Mouse (Mus musculus): Measurements from ENCODE around the gene Tex30.

The Tex30 gene

DNA sequence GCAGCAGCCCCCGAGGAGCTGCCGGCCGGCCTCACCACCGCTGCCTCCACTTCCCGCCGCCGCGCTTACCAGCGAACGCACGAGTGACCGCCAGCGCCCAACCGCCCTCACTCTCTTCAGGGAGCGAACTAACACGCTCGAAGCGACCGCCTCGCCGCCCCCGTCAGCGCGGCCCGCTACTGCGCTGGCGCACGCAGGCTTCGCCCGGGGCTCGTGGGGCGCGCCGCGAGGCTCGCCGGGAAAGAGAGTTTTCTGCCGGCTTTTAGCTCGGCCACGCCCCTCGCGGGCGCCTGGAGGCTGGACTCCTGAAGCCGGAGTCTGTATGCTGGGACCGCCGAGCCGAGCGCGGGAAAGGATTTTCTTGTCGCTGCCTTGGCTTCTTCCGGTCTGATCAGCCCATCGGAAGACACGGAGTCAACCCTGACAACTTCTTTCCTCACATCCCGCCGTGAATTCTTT lies at the start of gene Tex30:
TSS of gene Tex30 (minus strand) at position 183 of the 459 bp plus-strand sequence.
- in situ Hi-C loops (cut with MboI, MseI): loop anchor here in 1 of 2 experiments (25.0 kb wide), 1 partner anchor 1240 kb away; the partner anchor contains the start of gene Mrps9

DNA sequence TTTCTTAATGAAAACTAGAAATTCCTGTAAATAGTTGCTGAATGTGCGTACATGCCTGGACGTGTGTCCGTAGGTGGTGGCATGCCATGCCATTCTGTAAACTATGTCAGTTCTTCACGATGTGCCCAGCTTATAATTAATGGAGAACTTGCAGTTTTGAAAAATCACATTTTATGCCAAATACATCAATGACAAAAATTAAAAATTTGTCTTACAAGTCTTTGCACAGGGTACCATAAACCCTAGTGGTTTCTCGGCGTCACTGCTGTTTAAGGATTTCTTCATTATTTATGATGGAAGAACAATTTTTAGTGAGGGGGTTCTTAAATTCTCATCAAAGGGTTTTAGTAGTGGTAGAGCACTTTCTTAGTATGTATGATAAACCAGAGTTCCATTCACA lies 46.5 kb upstream of the Tex30 start:
- in situ Hi-C loops (cut with MboI, MseI): no loop called here

DNA sequence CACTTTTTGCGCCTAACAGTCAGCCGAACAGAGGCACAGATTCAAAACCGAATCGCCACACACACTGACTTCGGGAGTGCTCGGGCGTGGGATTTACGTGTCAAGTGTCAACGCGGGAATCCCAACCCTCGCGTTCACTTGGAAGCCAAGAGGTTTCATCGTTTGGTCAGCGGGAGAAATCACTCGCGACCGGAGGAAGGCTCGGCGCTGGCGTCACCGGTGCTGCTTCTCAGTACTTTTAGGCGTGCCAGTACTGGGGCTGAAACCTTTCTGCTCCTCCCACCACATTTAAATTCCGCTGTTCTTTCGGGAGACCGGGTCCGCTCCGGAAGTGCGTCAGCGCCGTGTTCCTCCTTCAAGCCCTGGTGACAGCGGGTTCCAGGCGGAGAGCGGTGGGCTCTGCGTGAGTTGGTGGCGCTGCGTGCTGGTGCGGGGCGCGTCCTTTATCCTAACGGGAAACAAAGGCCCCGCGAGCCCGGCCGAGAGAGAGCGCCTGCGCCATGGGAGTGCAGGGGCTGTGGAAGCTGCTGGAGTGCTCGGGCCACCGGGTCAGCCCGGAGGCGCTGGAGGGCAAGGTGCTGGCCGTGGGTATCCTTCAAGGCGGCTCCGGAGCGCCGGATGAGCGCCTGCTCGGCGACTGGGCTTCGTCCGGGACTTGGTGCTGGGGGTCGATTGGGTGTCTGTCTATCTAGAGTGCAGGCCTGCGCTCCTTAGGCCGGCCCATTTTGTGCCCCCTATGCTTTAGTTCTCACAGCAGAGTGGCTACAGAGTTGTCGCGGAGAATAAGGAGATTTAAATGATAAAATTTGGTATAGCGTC lies 45.5 kb upstream of the Tex30 start, which contains the start of gene Ercc5:
TSS of gene Ercc5 (plus strand) at position 182 of the 819 bp plus-strand sequence.
- in situ Hi-C loops (cut with MboI, MseI): no loop called here

DNA sequence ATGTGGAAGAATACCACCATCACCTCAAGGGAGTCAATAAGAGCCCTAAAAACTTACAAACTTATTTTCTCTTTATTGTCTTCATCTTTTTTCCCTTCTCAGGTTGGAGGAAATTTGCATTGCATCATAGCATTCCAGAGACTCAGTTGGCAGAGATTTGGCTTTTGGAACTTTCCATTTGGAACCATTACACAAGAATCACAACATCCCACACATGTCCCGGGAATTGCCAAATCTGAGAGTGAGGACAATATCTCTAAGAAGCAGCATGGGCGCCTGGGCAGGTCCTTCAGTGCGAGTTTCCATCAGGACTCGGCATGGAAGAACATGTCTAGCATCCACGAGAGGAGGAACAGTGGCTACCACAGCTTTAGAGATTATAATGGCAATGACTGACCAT lies 40.5 kb upstream of the Tex30 start:
- in situ Hi-C loops (cut with MboI, MseI): no loop called here

DNA sequence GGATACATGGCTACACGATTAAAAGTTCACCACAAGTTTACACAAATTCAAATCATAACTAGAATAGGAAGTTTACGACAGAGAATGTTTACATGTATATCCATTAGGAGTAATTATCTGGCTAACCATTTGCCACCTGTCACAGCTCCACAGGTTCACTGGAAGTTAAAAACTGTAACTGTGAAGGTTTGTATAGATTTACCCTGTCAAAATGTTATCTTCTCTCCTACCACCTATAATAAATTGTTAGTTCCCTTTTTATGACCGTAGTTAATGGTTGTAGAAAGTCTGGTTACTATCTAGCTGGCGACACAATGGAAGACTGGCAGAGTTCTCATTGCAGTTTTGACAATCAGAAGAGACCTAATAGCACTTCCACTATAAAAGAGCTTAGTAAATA lies 38.0 kb upstream of the Tex30 start:
- in situ Hi-C loops (cut with MboI, MseI): no loop called here

DNA sequence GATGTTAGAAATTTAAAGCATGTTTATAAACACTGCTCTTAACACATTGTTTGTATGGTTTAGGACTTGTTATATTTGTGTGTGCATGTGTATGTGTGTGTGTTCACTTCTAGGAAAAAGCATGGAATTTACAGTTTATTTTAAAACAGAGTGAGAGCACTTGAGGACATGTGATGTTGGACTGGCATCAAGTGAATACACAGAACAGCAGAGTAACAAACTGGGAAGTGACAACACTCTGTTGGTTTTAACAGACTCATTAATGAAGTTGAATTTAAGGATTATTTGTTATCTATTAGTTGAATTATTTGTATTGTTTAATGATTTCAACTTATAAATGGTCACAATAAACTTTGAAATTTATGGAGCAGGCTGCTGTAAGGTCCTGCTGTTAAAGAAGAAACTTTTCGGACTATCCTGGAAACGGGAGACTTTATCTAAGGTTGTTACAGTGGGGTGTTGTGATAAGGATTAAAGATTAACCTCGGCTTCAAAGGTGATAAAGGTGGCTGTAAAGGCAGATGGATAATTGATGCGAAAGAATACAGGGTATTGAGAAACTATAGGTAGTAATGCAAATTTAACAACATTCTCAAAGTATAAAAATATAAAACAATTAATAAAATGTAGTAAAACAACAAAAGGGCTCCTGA lies 27.8 kb upstream of the Tex30 start:
- in situ Hi-C loops (cut with MboI, MseI): no loop called here

DNA sequence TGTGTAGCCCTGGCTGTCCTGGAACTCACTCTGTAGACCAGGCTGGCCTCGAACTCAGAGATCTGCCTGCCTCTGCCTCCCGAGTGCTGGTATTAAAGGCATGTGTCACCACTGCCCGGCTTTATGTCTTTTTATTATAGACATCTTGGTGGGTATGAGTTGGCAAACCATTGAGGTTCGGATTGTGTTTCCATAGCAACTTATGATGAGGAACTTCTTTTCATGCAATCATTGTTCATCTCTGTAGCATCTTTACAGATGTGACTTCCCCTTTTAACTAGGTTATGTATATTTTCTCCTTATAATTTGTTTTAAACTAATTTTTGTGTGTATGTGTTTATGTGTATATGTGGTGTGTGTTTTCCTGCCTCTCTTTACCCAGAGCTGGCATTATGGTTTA lies 23.3 kb upstream of the Tex30 start:
- in situ Hi-C loops (cut with MboI, MseI): no loop called here

DNA sequence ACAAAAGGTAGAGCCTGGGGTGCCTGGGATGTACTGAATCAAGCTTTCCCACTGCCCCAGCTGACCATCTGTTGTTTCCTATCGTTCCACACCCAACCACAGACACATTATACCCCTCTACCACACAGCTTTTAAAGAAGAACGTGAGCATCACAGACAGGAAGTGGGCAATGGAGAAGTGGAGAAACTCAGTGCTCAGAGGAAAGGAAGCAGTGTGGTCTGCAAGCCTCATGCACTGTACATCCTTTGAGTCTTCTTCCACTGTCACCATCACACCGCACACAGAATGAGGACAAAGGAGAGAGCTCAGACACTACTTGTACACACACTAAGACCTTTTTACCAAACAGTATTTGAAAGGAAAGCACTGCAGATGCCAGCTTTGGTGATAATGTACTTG lies 20.0 kb upstream of the Tex30 start:
- in situ Hi-C loops (cut with MboI, MseI): loop anchor here in 1 of 2 experiments (25.0 kb wide), 1 partner anchor 1260 kb away; the partner anchor contains the start of gene Mrps9

DNA sequence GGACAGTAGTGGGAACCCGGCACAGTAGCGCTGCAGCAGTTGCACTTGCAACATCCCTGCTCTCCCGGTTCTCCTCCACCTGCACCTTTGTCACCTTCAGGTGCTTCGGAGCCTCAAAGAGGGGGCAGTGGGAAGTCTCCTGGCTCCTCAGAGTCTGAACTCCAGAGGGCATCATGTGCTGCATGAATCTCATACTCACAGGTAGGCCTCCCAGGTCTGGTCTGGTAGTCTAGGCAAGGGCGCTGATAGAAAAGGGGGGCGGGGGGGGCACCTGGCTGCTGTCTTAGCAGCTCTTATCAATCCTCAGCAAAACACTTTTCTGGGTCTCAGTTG lies 17.8 kb upstream of the Tex30 start:
- in situ Hi-C loops (cut with MboI, MseI): loop anchor here in 1 of 2 experiments (25.0 kb wide), 1 partner anchor 1258 kb away; the partner anchor contains the start of gene Mrps9

DNA sequence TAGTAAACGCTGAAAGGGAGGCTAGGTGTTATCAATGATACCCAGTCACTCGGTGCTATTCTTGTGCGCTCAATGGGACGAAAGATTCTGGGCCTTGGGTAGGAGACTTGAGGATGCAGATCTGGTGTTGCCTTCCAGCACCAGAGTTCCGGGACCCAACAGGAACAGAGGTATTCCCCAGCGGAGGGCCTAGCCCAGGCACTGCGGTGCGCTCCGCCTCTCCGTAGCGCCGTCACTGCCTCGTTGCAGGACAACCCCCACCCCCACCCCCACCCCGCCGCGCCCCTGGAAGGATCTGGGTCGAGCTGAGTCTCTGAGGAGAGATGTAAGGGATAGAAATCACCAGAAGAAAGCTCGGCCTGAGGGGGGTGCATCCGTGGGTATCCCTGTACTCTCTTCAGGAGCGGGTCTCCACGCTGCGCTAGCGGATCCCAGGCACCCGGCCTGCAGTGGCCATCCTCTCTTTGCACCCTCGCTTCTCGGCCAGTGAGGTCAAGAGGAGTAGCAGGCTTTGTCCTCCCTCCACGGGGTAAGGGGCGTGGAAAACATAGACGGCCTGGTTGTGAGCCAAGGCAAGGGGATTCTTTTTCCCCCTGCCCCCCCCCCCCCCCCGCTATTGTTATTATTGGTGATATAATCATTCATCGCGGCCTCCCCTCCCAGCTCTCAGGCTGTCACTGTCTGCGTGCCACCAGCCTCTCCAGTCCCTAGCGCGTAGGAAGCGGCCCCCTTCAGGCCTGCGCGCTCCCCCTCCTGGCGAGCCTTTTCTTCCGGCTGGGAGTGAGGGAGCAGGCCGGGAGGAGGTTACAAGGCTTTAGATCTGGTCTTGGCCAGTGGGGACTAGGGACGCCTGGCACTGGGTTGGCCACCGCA lies 17.2 kb upstream of the Tex30 start:
- in situ Hi-C loops (cut with MboI, MseI): loop anchor here in 1 of 2 experiments (25.0 kb wide), 1 partner anchor 1257 kb away; the partner anchor contains the start of gene Mrps9

DNA sequence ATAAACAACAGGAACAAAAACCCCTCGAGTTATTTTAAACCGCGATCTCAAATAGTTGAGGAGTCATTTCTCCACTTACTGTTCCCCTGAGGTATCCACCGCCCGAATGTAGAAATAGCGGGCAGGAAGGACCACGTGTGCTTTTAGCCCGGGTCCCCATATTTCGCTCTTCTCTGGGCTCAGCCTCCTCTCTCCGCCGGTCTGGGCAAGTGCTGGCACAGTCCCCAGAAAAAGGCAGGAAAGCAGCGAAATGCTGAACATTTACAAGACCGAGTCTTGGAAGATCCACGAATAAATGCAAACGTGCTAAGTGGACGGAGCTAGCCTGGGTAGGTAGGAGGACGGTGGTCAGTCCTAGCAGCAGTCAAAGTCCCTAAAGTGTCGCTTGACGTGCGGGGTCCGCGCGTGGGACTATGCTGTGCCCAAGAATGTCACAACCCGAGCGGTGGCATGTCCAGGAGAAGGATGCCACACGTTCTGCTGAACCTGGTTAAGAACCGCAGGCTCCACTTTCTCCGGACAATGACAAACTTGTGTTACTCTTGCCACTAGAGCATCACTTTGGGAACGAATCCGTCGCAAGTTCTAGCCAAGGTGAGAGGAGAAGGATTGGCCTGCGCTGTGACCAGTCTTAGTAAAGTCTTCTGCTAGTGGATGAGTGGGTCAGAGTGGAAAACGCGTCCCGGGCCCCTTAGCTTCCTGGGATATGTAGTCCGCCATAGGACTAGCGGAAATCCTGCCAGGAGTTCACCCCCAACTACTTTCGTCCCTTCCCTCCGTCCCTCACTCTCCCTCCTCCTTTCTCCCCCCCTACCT lies 16.2 kb upstream of the Tex30 start, which contains the start of the genes Kdelc1 and Bivm:
TSS of gene Kdelc1 (minus strand) at position 570 of the 816 bp plus-strand sequence.
TSS of gene Bivm (plus strand) at position 719 of the 816 bp plus-strand sequence.
- in situ Hi-C loops (cut with MboI, MseI): loop anchor here in 1 of 2 experiments (25.0 kb wide), 1 partner anchor 1256 kb away; the partner anchor contains the start of gene Mrps9

DNA sequence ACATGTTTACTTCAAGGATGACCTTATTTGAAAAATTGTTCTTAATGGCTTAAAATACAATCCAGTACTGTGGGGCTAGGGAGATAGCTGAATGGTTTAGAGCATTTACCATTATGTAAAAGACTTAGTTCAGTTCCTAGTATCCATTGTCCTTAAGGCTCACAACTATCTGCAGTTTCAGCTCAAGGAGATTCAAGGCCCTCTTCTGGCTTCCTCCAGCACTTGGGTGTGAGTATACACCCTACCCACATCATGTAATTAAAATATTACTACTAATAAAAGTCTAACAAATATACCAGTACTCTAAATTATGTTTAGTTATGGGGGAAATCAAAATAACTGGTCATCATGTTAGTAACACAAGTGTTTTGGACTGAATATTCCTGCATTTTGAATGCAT lies 15.3 kb upstream of the Tex30 start:
- in situ Hi-C loops (cut with MboI, MseI): loop anchor here in 1 of 2 experiments (25.0 kb wide), 1 partner anchor 1255 kb away; the partner anchor contains the start of gene Mrps9

DNA sequence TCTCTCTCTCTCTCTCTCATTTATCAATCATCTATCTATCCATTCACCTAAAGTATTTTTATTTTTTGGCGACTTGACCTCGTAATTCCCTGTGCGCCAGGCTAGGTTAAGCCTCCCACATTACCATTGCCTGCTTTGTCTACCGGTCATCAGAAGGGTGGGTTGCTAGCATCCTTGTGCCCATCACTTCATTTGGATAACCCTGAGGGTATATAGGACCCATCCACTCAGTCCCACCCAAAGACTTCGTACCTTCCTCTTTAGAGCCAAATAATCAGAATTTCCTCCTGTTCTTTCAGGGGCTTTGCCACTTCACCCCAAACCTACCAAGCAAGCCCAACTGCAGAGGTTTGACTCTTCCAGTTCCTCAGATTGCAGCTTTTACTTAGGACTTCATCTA lies 698 bp upstream of the Tex30 start:
- in situ Hi-C loops (cut with MboI, MseI): loop anchor here in 1 of 2 experiments (25.0 kb wide), 1 partner anchor 1241 kb away; the partner anchor contains the start of gene Mrps9

DNA sequence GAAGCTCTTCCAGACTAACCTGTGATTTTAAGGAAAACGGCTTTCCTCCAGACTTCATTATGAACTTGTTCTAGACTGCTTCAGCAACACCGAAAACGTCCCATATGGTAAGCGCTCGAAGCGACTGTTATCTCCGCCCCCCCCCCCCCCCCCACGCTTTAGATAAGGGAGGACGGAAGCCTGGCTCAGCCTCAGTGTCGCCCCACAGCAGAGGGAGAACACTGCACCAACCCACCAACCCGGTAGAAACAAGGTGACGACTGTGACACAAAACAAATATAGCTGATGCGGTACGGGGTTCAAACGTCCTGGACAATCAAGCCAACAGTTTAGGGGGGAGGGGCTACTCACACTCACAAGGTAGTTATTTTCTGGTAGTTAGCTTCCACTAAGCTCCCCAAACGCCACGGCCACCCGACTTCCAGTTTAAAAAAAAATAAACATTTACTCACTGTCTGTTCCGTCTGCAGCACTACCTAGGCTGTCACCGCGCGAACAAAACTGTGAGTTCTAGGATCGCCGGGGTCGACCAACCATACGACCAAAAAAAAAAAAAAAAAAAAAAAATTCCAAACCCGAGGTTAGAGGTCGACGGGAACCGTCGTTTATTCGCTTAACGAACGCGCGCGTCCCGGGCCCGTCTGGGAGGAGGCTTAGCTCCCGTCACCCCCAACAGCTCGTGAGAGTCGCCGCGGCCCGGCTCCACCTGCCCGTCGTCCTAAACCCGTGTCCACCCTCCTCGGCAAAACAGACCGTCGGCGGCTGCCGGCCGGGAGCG lies 604 bp downstream of the Tex30 start:
- in situ Hi-C loops (cut with MboI, MseI): loop anchor here in 1 of 2 experiments (25.0 kb wide), 1 partner anchor 1239 kb away; the partner anchor contains the start of gene Mrps9

DNA sequence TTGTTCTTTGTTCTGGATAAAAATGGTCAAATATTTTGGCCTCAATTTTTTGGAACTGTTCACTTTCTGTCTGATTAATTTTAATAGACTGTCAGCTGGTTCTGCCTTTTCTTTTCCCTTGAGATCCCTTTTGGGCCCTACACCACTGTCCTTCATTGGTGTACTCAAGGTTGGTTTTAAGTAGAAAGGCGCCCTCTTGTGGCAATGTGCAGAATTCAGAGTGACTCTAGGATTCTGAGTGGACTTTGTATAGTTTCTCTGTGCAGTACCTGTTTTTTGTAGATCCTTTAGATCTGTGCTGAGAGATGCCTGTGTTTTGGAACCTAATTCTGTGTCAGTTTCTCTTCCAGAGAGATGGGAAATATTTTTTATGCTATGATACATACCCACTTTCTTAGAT lies 37.6 kb downstream of the Tex30 start:
- in situ Hi-C loops (cut with MboI, MseI): loop anchor here in 1 of 2 experiments (5.0 to 25.0 kb wide), 2 partner anchors 167 to 1152 kb away; no protein-coding TSS in a partner anchor

DNA sequence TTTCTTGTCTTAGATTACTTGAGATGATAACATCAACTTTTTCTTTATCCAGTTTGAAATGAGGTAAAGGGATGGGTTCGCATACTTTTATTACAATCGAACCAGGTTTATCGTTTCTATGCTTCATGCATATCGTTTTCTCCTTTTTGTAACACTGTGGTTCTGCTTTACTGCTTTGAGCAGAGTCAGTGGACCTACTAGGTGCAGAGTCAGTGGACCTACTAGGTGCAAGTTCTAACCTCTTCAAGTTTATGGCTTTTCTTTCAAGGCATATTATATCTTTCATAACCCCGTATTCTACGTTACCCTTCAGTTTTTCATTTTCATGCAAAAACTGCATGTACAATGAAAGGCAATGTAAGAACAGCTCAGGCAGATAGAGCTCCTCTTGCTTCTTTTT lies 38.8 kb downstream of the Tex30 start:
- in situ Hi-C loops (cut with MboI, MseI): loop anchor here in 1 of 2 experiments (25.0 kb wide), 1 partner anchor 1151 kb away; no protein-coding TSS in a partner anchor

DNA sequence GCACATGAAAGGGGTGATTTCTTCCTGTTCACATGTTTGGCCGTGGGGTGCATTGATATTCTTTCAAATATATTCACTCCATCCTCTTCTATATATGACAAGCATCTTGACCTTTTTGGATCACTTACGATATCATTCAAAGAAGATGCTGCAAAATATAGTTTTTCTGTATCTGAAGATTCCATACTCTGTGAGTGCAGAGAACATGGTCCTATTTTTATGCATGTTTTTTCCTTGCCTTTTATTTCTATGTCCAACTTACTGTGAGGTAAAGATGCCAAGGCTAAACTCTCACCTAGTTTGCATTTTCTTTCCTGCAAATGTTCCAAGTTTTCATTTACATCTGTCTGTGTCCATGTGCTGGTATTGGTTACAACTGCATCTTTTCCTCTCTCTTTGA lies 40.4 kb downstream of the Tex30 start, which contains the start of gene Gm8251:
TSS of gene Gm8251 (minus strand) at position 101 of the 400 bp plus-strand sequence.
- in situ Hi-C loops (cut with MboI, MseI): loop anchor here in 1 of 2 experiments (25.0 kb wide), 1 partner anchor 1150 kb away; no protein-coding TSS in a partner anchor

DNA sequence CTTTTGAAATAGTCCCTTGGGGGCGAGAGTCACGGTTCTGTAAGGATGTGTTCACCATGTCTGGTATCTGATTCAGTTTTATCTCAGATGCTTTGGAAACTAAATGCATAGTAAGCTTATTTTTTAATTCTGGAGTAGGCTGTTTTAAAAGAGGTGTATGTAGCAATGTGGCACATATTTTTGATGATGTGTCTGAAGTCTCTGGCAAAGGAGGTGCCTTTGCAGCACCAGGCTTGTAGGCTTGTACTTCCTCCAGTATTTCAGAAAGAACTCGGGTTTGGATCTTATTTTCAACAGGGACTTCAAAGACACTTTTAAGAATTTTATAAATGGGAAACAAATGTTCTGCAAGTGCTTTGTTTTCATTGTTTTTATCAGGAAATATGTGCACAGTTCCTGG lies 44.4 kb downstream of the Tex30 start:
- in situ Hi-C loops (cut with MboI, MseI): loop anchor here in 1 of 2 experiments (10.0 to 25.0 kb wide), 2 partner anchors 293 to 1146 kb away; no protein-coding TSS in a partner anchor

DNA sequence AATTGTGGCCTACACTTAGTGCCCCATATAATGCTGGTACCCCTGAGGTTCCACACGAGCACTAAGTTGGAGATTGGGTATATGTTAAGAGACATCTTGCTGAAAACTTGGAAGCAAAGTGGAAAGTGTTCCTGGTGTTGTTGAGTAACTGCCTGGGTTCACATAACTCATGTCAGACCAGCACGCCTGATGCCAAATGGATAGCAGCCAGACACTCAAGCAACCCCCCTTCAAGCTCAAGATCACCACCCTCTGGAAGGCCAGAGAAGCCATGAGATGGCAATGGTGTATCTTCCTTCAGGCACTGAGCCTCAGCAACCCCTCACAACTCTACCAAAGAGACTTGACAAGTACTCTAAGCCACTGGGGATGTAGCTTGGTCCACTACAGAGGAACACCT lies 55.7 kb downstream of the Tex30 start:
- in situ Hi-C loops (cut with MboI, MseI): no loop called here
